Mouse (Mus musculus) gastrocnemius, postnatal 36 days (tissue): Measurements from ENCODE around the gene Cstf2. TPM values are rescaled to one million over a fixed set of nuclear protein-coding genes. Genes with fewer than 3 reads are reported as not detected.

Experiments
- DNase-seq, 2 experiments: peaks; one replicate each; pipeline ENCODE4 v3.0.0; 2022
- intact Hi-C: fragments of 180-260 bp; cut with DNase I; formaldehyde crosslinking; loops from one replicate; pipeline ENCODE4 v1.15.1; 2025
- long read RNA-seq, 2 experiments: library from polyadenylated mRNA; stranded (forward); transcript quantifications; one replicate each; pipeline ENCODE4 v2.0.0; 2021
- microRNA-seq, 2 experiments: library from miRNA; unstranded; fragments of <30 nt; microRNA quantifications; one replicate each; pipeline ENCODE4 v1.2.0; 2021
- total RNA-seq, 2 experiments: library from RNA; stranded (reverse); gene quantifications; 2 replicates each; pipeline ENCODE4 v1.2.3; 2021

Cstf2 gene
- total RNA-seq = 10 to 100 TPM in 1 of 2 experiments, 1 to 10 TPM in 1; 6.6 to 10.7 TPM
- long read RNA-seq, experiment 1, partial matches to known transcripts = 1 of 2 reads
- long read RNA-seq, experiment 1, other reads (novel, unspliced or antisense) = 1 of 2 reads
- long read RNA-seq, experiment 2, full-length matches to known transcripts = 6 of 10 reads
- long read RNA-seq, experiment 2, partial matches to known transcripts = 0 of 10 reads
- long read RNA-seq, experiment 2, other reads (novel, unspliced or antisense) = 4 of 10 reads

- intact Hi-C loops = no loop called here
Measured at GRCm38 (mm10) chrX:134058987-134059712, at the start of gene Cstf2. TSS of gene Cstf2 (plus strand) at chrX:134059187.

DNA sequence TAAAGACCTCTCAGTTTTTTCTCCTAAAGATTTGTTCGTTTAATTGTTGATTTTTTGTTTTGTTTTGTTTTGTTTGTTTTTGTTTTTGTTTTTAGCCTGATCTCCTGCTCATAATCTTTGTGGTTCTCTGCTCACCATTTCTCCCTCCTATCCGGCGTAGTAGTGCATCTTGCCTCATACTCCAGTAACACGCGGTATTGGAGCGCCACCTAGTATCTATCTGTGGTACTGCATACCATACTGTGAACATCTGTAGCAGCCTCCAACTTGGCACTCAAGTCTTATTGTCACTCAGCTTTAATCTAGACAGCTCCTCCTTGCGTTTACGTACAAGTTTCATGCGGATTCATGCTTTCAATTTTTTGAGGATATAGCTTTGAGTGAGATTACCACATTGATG lies 40.0 kb upstream of the Cstf2 start:
- intact Hi-C loops = loop anchor here (10.0 kb wide), 1 partner anchor 234 kb away; no protein-coding TSS in a partner anchor
- peak; percentile 18 to 48 for DNase-seq

More at GRCm38 (mm10) chrX:134058987-134059712, at the start of gene Cstf2:
- DNase-seq = peak; percentile 90

- no peak for DNase-seq
- intact Hi-C loops = loop anchor here (5.0 kb wide), 1 partner anchor 88 kb away; no protein-coding TSS in a partner anchor
Measured at GRCm38 (mm10) chrX:134020664-134021063, 38.3 kb upstream of the Cstf2 start.

- no peak for DNase-seq
Measured at GRCm38 (mm10) chrX:134048994-134049393, 10.0 kb upstream of the Cstf2 start.

GRCm38 (mm10) chrX:134056897-134057296 lies 2.1 kb upstream of the Cstf2 start:
- intact Hi-C loops = no loop called here

More at GRCm38 (mm10) chrX:134048994-134049393, 10.0 kb upstream of the Cstf2 start:
- intact Hi-C loops = no loop called here

GRCm38 (mm10) chrX:134058040-134058875 lies 729 bp upstream of the Cstf2 start:
- intact Hi-C loops = no loop called here
- DNase-seq = no peak

More at GRCm38 (mm10) chrX:134056897-134057296, 2.1 kb upstream of the Cstf2 start:
- DNase-seq = no peak

GRCm38 (mm10) chrX:134059764-134060163 lies 777 bp downstream of the Cstf2 start:
- no peak for DNase-seq
- intact Hi-C loops = no loop called here

GRCm38 (mm10) chrX:134085453-134085852 lies 26.5 kb downstream of the Cstf2 start:
- DNase-seq = no peak
- intact Hi-C loops = no loop called here

- intact Hi-C loops = no loop called here
- no peak for DNase-seq
Measured at GRCm38 (mm10) chrX:134102641-134103040, 43.7 kb downstream of the Cstf2 start.

DNA sequence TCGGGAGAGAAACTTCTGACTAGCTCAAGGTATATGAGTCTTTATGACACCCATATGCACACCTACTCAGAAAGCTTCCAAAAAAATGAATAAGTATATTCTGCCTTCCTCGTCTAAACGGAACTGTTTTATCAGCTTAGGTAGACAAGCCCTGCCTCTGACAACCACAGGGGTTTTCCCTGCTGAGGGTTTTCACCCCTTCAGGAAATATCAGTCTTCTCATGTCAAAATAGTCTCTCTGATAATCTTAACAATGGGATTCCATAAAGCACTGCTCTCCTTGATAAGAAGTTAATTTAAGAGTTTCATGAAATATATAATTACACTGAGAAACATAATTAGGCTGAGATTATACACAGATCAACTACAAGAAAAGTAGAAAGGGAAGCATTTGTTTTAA lies 52.8 kb downstream of the Cstf2 start:
- no peak for DNase-seq
- intact Hi-C loops = no loop called here

DNA sequence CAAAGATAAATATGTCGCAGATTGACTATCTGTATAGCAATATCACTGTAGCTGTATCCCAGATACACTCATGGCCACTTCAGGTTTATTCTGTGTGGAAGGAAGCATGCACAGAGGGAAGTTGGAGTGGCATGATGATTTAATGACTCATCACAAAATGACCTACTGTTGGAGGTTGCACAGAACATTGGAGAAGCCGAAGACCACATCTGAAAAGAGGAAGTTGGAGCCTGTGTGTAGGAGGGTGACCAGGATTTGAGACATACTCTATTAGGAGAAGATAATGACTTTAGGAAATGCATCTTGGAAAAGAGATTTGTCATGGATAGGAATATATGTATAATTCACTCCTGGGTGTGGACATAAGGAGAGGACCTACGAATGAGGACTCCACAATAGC lies 57.4 kb downstream of the Cstf2 start:
- no peak for DNase-seq
- intact Hi-C loops = no loop called here

DNA sequence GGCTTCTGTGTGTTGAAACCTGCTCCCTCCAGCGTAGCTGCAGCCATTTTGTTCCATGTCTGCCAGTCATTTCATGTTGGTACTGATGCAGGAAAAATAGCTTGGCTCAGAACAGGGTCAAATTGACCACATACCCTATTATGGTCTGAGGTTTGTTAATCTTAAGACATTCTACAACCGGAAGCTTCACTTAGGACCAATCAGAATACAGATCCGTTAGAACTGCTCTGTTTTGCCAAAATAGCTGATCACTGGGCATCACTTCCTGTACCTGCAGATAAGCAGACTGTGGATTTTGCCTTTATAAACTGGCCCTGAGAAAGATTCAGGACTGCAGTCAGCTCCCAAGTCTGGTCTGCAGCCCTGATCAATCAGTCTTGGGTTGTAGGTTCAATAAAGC lies 69.6 kb downstream of the Cstf2 start:
- intact Hi-C loops = no loop called here
- no peak for DNase-seq

DNA sequence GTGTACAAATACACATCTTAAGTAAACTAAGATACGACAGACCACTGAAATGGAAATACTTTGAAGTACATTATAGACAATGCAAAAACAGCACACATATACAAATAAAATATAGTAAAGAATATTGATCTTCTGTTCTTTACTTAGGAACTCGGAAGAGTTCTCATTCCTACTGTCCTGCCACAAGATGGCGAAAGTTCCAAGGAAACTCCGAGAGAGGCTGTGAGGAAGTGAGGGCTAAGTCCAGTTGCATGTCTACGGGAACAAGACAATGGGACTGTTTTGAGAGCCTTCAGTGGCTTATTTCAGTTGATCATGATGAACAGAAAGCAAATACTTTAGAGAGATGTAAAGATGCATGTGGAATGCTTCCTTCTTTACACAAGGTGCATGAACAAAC lies 73.3 kb downstream of the Cstf2 start:
- no peak for DNase-seq
- intact Hi-C loops = loop anchor here (5.0 kb wide), 1 partner anchor 185 kb away; no protein-coding TSS in a partner anchor

GRCm38 (mm10) chrX:134133821-134134220 lies 74.8 kb downstream of the Cstf2 start:
- intact Hi-C loops = loop anchor here (5.0 kb wide), 1 partner anchor 183 kb away; no protein-coding TSS in a partner anchor

More at GRCm38 (mm10) chrX:134133821-134134220, 74.8 kb downstream of the Cstf2 start:
- DNase-seq = no peak

Small RNAs within 50 kb of the gene (microRNA-seq; reads per million reads assigned to microRNA genes)
- gene Mir3112 = 0 to 0.74 reads per million in 2 experiments

Other genes with a start within 250 kb of the Cstf2 start
- gene Tnmd, start 208.2 kb upstream of the Cstf2 start, total RNA-seq = 10 to 100 TPM; 19.8 to 20.7 TPM
- 1 to 10 TPM; 2.5 to 4.3 TPM for gene Tspan6, start 160.8 kb upstream of the Cstf2 start, total RNA-seq
- 1 to 10 TPM; 2.7 to 3.5 TPM for gene Srpx2, start 150.8 kb upstream of the Cstf2 start, total RNA-seq
- under 1 TPM; 0.49 to 0.66 TPM for gene Sytl4, start 77.4 kb upstream of the Cstf2 start, total RNA-seq
- under 1 TPM; 0.47 to 0.74 TPM for gene Xkrx, start 102.9 kb downstream of the Cstf2 start, total RNA-seq
- gene Arl13a, start 128.3 kb downstream of the Cstf2 start, total RNA-seq = not detected
- under 1 TPM in 1 of 2 experiments, not detected in 1; 0.84 TPM for gene Nox1, start 162.8 kb downstream of the Cstf2 start, total RNA-seq
- gene Trmt2b, start 217.8 kb downstream of the Cstf2 start, total RNA-seq = 10 to 100 TPM; 11.1 to 12.7 TPM
- under 1 TPM; 0.13 to 0.17 TPM for gene Tmem35a, start 236.0 kb downstream of the Cstf2 start, total RNA-seq
- gene Cenpi, start 248.9 kb downstream of the Cstf2 start, total RNA-seq = under 1 TPM; 0.10 to 0.71 TPM